Mouse (Mus musculus) brown adipose tissue, adult 24 weeks (tissue): ENCODE data around the gene Chst8. TPM values are rescaled to one million over a fixed set of nuclear protein-coding genes. Genes with fewer than 3 reads are reported as not detected.

Experiments used
- H3K27ac ChIP-seq: fragments of 200-500 bp; replicated peaks from 2 replicates; pipeline ENCODE4 v1.5.1; 2012; ENCODE audit warnings: low read depth, mild to moderate bottlenecking, low read length
- H3K4me1 ChIP-seq: fragments of 200-500 bp; 2 replicates; pipeline ENCODE4 v1.6.1; 2012; ENCODE audit warnings: low read length, mixed read lengths; ENCODE audit not compliant: control insufficient read depth, insufficient read depth, insufficient read length
- H3K4me3 ChIP-seq: fragments of 200-500 bp; 2 replicates; pipeline ENCODE4 v1.5.1; 2012; ENCODE audit warnings: low read depth, mild to moderate bottlenecking, low read length, moderate library complexity; ENCODE audit not compliant: insufficient read depth
- polyA plus RNA-seq: library from polyadenylated mRNA; stranded (reverse); fragments of >200 nt; gene quantifications from 2 replicates; pipeline ENCODE4 v1.2.4, GENCODE M21; 2012; ENCODE audit not compliant: missing spikeins, insufficient read depth, insufficient read length

Chst8 gene
- polyA plus RNA-seq, 1 experiment: 2.0 TPM

- Histone ChIP-seq H3K27ac (peak overlapping the region; percentile 86), H3K4me3 (no peak overlapping the region), H3K4me1 (peaks cover 5% of the 10 kb centered on the region)
Measured at GRCm38 (mm10) chr7:34659386-34660085, 153.0 kb downstream of the Chst8 start.

- Histone ChIP-seq H3K4me3 (peak within 1 kb of the TSS; percentile 79), H3K4me1 (peaks cover 5% of the 10 kb centered on the region), H3K27ac (no peak within 1 kb of the TSS)
Measured at GRCm38 (mm10) chr7:34656632-34657031, 155.9 kb downstream of the Chst8 start, which contains the start of gene Kctd15. Kctd15 (minus strand) TSS chr7:34656732.

GRCm38 (mm10) chr7:34655086-34655839 is 157.2 kb downstream of the Chst8 start:
- Histone ChIP-seq H3K27ac (peak overlapping the region; percentile 63), H3K4me1 (peaks cover 5% of the 10 kb centered on the region), H3K4me3 (peak overlapping the region; percentile 79)

- peak overlapping the region; percentile 79 for H3K4me3 ChIP-seq
- peak overlapping the region; percentile 63 for H3K27ac ChIP-seq
- peaks cover 5% of the 10 kb centered on the region for H3K4me1 ChIP-seq
Measured at GRCm38 (mm10) chr7:34654441-34655085, 157.9 kb downstream of the Chst8 start.

- Histone ChIP-seq H3K4me3 (peak overlapping the region; percentile 62), H3K4me1 (no peaks in the 10 kb centered on the region), H3K27ac (no peak overlapping the region)
Measured at GRCm38 (mm10) chr7:34653731-34654440, 158.6 kb downstream of the Chst8 start.

- Histone ChIP-seq H3K4me3 (peak overlapping the region; percentile 62), H3K4me1 (no peaks in the 10 kb centered on the region), H3K27ac (no peak overlapping the region)
Measured at GRCm38 (mm10) chr7:34652751-34653502, 159.6 kb downstream of the Chst8 start.

GRCm38 (mm10) chr7:34651381-34651780 is 161.1 kb downstream of the Chst8 start:
- Histone ChIP-seq H3K27ac (no peak overlapping the region), H3K4me1 (no peaks in the 10 kb centered on the region; the same call in 1 of the 2 replicates), H3K4me3 (no peak overlapping the region)

- peak overlapping the region; percentile 51 for H3K27ac ChIP-seq
- H3K4me3 ChIP-seq: no peak overlapping the region
- no peaks in the 10 kb centered on the region; the same call in 1 of the 2 replicates for H3K4me1 ChIP-seq
Measured at GRCm38 (mm10) chr7:34647052-34647451, 165.5 kb downstream of the Chst8 start.

- no peak overlapping the region for H3K4me3 ChIP-seq
- no peaks in the 10 kb centered on the region; the same call in 1 of the 2 replicates for H3K4me1 ChIP-seq
- peak overlapping the region; percentile 51; the same call in 1 of the 2 replicates for H3K27ac ChIP-seq
Measured at GRCm38 (mm10) chr7:34646144-34646795, 166.2 kb downstream of the Chst8 start.

- H3K4me1 ChIP-seq: no peaks in the 10 kb centered on the region; the same call in 1 of the 2 replicates
- no peak overlapping the region for H3K27ac ChIP-seq
- no peak overlapping the region for H3K4me3 ChIP-seq
Measured at GRCm38 (mm10) chr7:34645623-34646022, 166.9 kb downstream of the Chst8 start.

GRCm38 (mm10) chr7:34644591-34644990 is 167.9 kb downstream of the Chst8 start:
- Histone ChIP-seq H3K4me1 (no peaks in the 10 kb centered on the region; the same call in 1 of the 2 replicates), H3K4me3 (no peak overlapping the region), H3K27ac (no peak overlapping the region)

- no peak overlapping the region for H3K4me3 ChIP-seq
- H3K4me1 ChIP-seq: no peaks in the 10 kb centered on the region; the same call in 1 of the 2 replicates
- no peak overlapping the region for H3K27ac ChIP-seq
Measured at GRCm38 (mm10) chr7:34643329-34643728, 169.2 kb downstream of the Chst8 start.

- H3K27ac ChIP-seq: no peak overlapping the region
- no peaks in the 10 kb centered on the region; the same call in 1 of the 2 replicates for H3K4me1 ChIP-seq
- H3K4me3 ChIP-seq: no peak overlapping the region
Measured at GRCm38 (mm10) chr7:34641968-34642367, 170.5 kb downstream of the Chst8 start.

GRCm38 (mm10) chr7:34639798-34640197 is 172.7 kb downstream of the Chst8 start:
- H3K4me1 ChIP-seq: no peaks in the 10 kb centered on the region

More at GRCm38 (mm10) chr7:34639798-34640197, 172.7 kb downstream of the Chst8 start:
- Histone ChIP-seq H3K27ac (no peak overlapping the region), H3K4me3 (no peak overlapping the region)
